Mouse (Mus musculus) ES-E14 (cell line): Measurements from ENCODE around the gene Inf2.

Experiments used
- HCFC1 ChIP-seq: IDR thresholded peaks from 2 replicates; pipeline ENCODE4 v1.6.1; 2012; ENCODE audit warnings: low read length, inconsistent platforms, borderline replicate concordance; ENCODE audit not compliant: insufficient read depth
- ZC3H11A ChIP-seq: IDR thresholded peaks from 2 replicates; pipeline ENCODE4 v1.6.1; 2012; ENCODE audit warnings: low read depth, mild to moderate bottlenecking, inconsistent platforms, low read length, borderline replicate concordance

DNA sequence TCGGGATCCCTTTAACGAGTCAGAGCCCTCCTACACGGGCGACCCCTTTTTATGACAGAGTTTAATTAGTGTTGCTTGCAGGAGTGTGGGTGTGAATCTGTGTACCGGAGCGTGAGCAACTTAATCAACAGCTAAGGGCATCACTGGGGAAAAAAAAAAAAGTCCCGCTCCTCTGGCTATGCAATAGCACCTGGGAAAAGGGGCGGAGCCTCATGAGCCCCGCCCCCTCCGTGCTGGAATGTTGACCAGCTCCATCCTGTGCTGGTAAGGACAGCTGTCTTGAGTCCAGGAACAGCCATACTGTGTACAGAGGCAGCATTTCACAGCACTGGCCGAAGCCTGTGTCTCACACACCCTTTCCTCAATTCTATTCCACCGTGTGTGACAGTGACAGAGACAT, 33.7 kb upstream of the Inf2 start:
- no peak for TF ChIP-seq HCFC1
- TF ChIP-seq ZC3H11A = no peak
